Comparison of ENCODE assay signal across 31 mouse cellular contexts in genomic region chr7:16635116-16635515, GRCm38 (mm10). TPM values are rescaled to one million over a fixed set of nuclear protein-coding genes. Genes with fewer than 3 reads are reported as not detected.
DNase-seq lines count a peak whose midpoint lies in the region; ATAC-seq lines count a peak whose summit lies in the region.
"Had no signal": no experiment of that assay in that cellular context is flagged by ENCODE, and none has a peak within 500 bp of the region (broad histone marks: within the 10 kb centered on the region; RNA-seq: fewer than 3 reads in every experiment).

No protein-coding gene starts in this region.

- H3K4me1 ChIP-seq in embryonic facial prominence, embryonic 14.5 days (ENCODE audit: control insufficient read depth, insufficient read depth, low read length), result no peaks in the 10 kb centered on the region
- H3K4me1 ChIP-seq in embryonic facial prominence, embryonic 10.5 days, result peaks cover 3% of the 10 kb centered on the region; the same call in 1 of the 2 replicates
- H3K4me1 ChIP-seq in kidney, embryonic 14.5 days (ENCODE audit: control insufficient read depth, insufficient read depth, low read length), result no peaks in the 10 kb centered on the region
- H3K4me1 ChIP-seq: forebrain, embryonic 12.5 days; intestine, embryonic 15.5 days had no signal

- H3K27me3 ChIP-seq in embryonic facial prominence, embryonic 14.5 days (replicated peaks; ENCODE audit: control insufficient read depth, insufficient read depth, low read length), result no peaks in the 10 kb centered on the region
- H3K27me3 ChIP-seq in embryonic facial prominence, embryonic 10.5 days (replicated peaks; ENCODE audit: low read depth, poor library complexity, severe bottlenecking), result peaks cover 4% of the 10 kb centered on the region; the same call in 1 of the 2 replicates
- no peaks in the 10 kb centered on the region for H3K27me3 ChIP-seq in kidney, embryonic 14.5 days (ENCODE audit: control insufficient read depth, insufficient read depth, low read length)
- H3K27me3 ChIP-seq: forebrain, embryonic 15.5 days; heart, embryonic 13.5 days; hindbrain, embryonic 13.5 days; intestine, embryonic 15.5 days had no signal

- peak; percentile 24 for DNase-seq in embryonic facial prominence, embryonic 14.5 days (ENCODE audit: low spot score)
- DNase-seq in embryonic facial prominence, embryonic 10.5 days (ENCODE audit: low spot score), result no peak
- DNase-seq in gastrocnemius, postnatal 14 days, result peak; percentile 24
- DNase-seq in gastrocnemius, postnatal 10 days, result no peak
- no peak for DNase-seq in kidney, adult 18-20 months
- peak; percentile 86 for DNase-seq in skeletal muscle tissue, adult 2 months (ENCODE audit: low read depth, low spot score)
- no peak for DNase-seq in frontal cortex, postnatal 36 days (ENCODE audit: low spot score in 2 of 2)
- DNase-seq: adrenal gland, adult 8-10 months; adrenal gland, postnatal 25 days; cerebellum, adult 11-12 months; cerebellum, adult 8-10 months; cerebellum, postnatal 10 days; cerebellum, postnatal 36 days; embryo, embryonic 11 days; heart, adult 11 months; heart, postnatal 36 days; kidney, adult 11 months had no signal

- no peak for ATAC-seq in embryonic facial prominence, embryonic 14.5 days (ENCODE audit: low read depth)
- ATAC-seq in kidney, embryonic 14.5 days (ENCODE audit: low FRiP score, low TSS enrichment), result 0 out of 2 replicates have a peak, but pooled peaks have one; percentile 16
- ATAC-seq: activated CD4-positive, CD25-positive, alpha-beta regulatory T cell, adult 4 months; forebrain, embryonic 15.5 days; hindbrain, embryonic 16.5 days; intestine, embryonic 15.5 days had no signal

- H3K9me3 ChIP-seq in embryonic facial prominence, embryonic 14.5 days (ENCODE audit: control insufficient read depth, low read length), result no peaks in the 10 kb centered on the region
- no peaks in the 10 kb centered on the region for H3K9me3 ChIP-seq in embryonic facial prominence, embryonic 10.5 days
- H3K9me3 ChIP-seq in kidney, embryonic 14.5 days (ENCODE audit: control insufficient read depth, low read length), result no peaks in the 10 kb centered on the region
- H3K9me3 ChIP-seq: forebrain, embryonic 12.5 days; forebrain, embryonic 15.5 days; heart, embryonic 13.5 days; hindbrain, embryonic 10.5 days; hindbrain, embryonic 13.5 days; intestine, embryonic 15.5 days had no signal

- no peaks in the 10 kb centered on the region for H3K36me3 ChIP-seq in embryonic facial prominence, embryonic 14.5 days (ENCODE audit: control insufficient read depth, insufficient read depth, low read length)
- no peaks in the 10 kb centered on the region for H3K36me3 ChIP-seq in embryonic facial prominence, embryonic 10.5 days (replicated peaks)
- no peaks in the 10 kb centered on the region for H3K36me3 ChIP-seq in kidney, embryonic 14.5 days (ENCODE audit: control insufficient read depth, insufficient read depth, low read length)
- H3K36me3 ChIP-seq: forebrain, embryonic 12.5 days; forebrain, embryonic 15.5 days; heart, embryonic 13.5 days; hindbrain, embryonic 10.5 days; hindbrain, embryonic 13.5 days; intestine, embryonic 15.5 days had no signal

- WGBS in embryonic facial prominence, embryonic 14.5 days, result 37% methylated on average over 3 of the region's 3 CpGs
- WGBS in embryonic facial prominence, embryonic 10.5 days, result 60% methylated on average over 3 of the region's 3 CpGs
- WGBS in kidney, embryonic 14.5 days, result 30% methylated on average over 3 of the region's 3 CpGs

- intact Hi-C loops in gastrocnemius, postnatal 14 days (cut with DNase I; ENCODE audit: low total_unique reads), result no loop called here

- H3K9ac ChIP-seq in embryonic facial prominence, embryonic 14.5 days (ENCODE audit: low read depth, low read length), result no peak overlapping the region
- H3K9ac ChIP-seq in kidney, embryonic 14.5 days (ENCODE audit: low read depth, low read length), result no peak overlapping the region
- H3K9ac ChIP-seq: forebrain, embryonic 12.5 days; forebrain, embryonic 15.5 days; heart, embryonic 13.5 days; hindbrain, embryonic 13.5 days; intestine, embryonic 15.5 days had no signal

- H3K4me2 ChIP-seq in embryonic facial prominence, embryonic 14.5 days (ENCODE audit: low read depth, low read length), result no peak overlapping the region
- H3K4me2 ChIP-seq in kidney, embryonic 14.5 days (replicated peaks; ENCODE audit: low read depth, low read length), result no peak overlapping the region
- H3K4me2 ChIP-seq: forebrain, embryonic 12.5 days; forebrain, embryonic 15.5 days; heart, embryonic 13.5 days; hindbrain, embryonic 13.5 days; intestine, embryonic 15.5 days had no signal

- no peak overlapping the region for H3K27ac ChIP-seq in embryonic facial prominence, embryonic 14.5 days (replicated peaks; ENCODE audit: low read depth, low read length)
- H3K27ac ChIP-seq in embryonic facial prominence, embryonic 10.5 days (replicated peaks), result no peak overlapping the region
- H3K27ac ChIP-seq in kidney, embryonic 14.5 days (ENCODE audit: low read depth, low read length), result no peak overlapping the region
- H3K27ac ChIP-seq: forebrain, embryonic 12.5 days; forebrain, embryonic 15.5 days; heart, embryonic 13.5 days; hindbrain, embryonic 10.5 days; hindbrain, embryonic 13.5 days; intestine, embryonic 15.5 days had no signal

- H3K4me3 ChIP-seq in embryonic facial prominence, embryonic 14.5 days (ENCODE audit: low read depth, low read length), result no peak overlapping the region
- no peak overlapping the region for H3K4me3 ChIP-seq in embryonic facial prominence, embryonic 10.5 days
- no peak overlapping the region for H3K4me3 ChIP-seq in kidney, embryonic 14.5 days (ENCODE audit: low read length)
- H3K4me3 ChIP-seq: erythroblast, embryonic 14.5 days; forebrain, embryonic 12.5 days; forebrain, embryonic 15.5 days; heart, embryonic 13.5 days; hindbrain, embryonic 10.5 days; hindbrain, embryonic 13.5 days; intestine, embryonic 15.5 days had no signal

RNA-seq across cellular contexts. Expression of gene Arhgap35, which starts 20.3 kb away (rescaled TPM):
- polyA plus RNA-seq in embryonic facial prominence, embryonic 14.5 days (2014; fragmentation: Nextera tagmentation; extraction: Ambion mirVana), result 22.0 and 23.0 TPM in 2 replicates
- 32.4 and 32.6 TPM in 2 replicates for polyA plus RNA-seq in embryonic facial prominence, embryonic 10.5 days (2016; fragmentation: Nextera tagmentation; extraction: Ambion mirVana)
- 10 to 100 TPM; 18.8 to 23.1 TPM for total RNA-seq in gastrocnemius, postnatal 14 days (2021)
- 10 to 100 TPM; 30.5 to 36.6 TPM for total RNA-seq in gastrocnemius, postnatal 10 days (2021)
- 12.6 and 26.6 TPM in 2 replicates for polyA plus RNA-seq in kidney, embryonic 14.5 days (2014; fragmentation: Nextera tagmentation; extraction: Ambion mirVana)

RNA-seq across cellular contexts. Expression of gene Ceacam15, which starts 40.4 kb away (rescaled TPM):
- polyA plus RNA-seq in embryonic facial prominence, embryonic 14.5 days (2014; fragmentation: Nextera tagmentation; extraction: Ambion mirVana), result not detected in 2 replicates
- polyA plus RNA-seq in embryonic facial prominence, embryonic 10.5 days (2016; fragmentation: Nextera tagmentation; extraction: Ambion mirVana), result not detected in 2 replicates
- not detected for total RNA-seq in gastrocnemius, postnatal 14 days (2021)
- not detected for total RNA-seq in gastrocnemius, postnatal 10 days (2021)
- not detected in 2 replicates for polyA plus RNA-seq in kidney, embryonic 14.5 days (2014; fragmentation: Nextera tagmentation; extraction: Ambion mirVana)
- total RNA-seq: adrenal gland, adult 8-10 months; adrenal gland, postnatal 25 days; ES-E14; gastrocnemius, adult 8-10 months; heart, postnatal 36 days had no signal
- polyA plus RNA-seq: brain, embryonic 14.5 days; embryonic facial prominence, embryonic 11.5 days; erythroblast, embryonic 14.5 days; forebrain, embryonic 12.5 days; forebrain, embryonic 15.5 days; hindbrain, embryonic 10.5 days; hindbrain, embryonic 13.5 days; hindbrain, embryonic 16.5 days; intestine, embryonic 15.5 days had no signal

Comparison
In these comparisons a context has a peak if more than half of its experiments do, and no peak if none do; other contexts are left out.
1. DNase-seq: peak in embryonic facial prominence, embryonic 14.5 days (single experiment), gastrocnemius, postnatal 14 days (single experiment) and skeletal muscle tissue, adult 2 months (single experiment); none in embryonic facial prominence, embryonic 10.5 days (single experiment), gastrocnemius, postnatal 10 days (single experiment), kidney, adult 18-20 months (single experiment) and frontal cortex, postnatal 36 days (0 of 2).